Mouse (Mus musculus) embryo, embryonic 10 days (tissue): ENCODE results near the gene Iglon5.

Experiments used
- DNase-seq: peaks from one replicate; pipeline ENCODE4 v3.0.0-alpha.2; 2015; ENCODE audit warnings: low spot score

Iglon5 gene

GRCm38 (mm10) chr7:43427406-43427805 is 62.5 kb downstream of the Iglon5 start, which contains the start of gene Lim2:
TSS of gene Lim2 (plus strand) at chr7:43427670.
- DNase-seq: no peak

- no peak for DNase-seq
Measured at GRCm38 (mm10) chr7:43423991-43424625, 65.8 kb downstream of the Iglon5 start.

- DNase-seq: peak; percentile 87
Measured at GRCm38 (mm10) chr7:43422995-43423617, 66.8 kb downstream of the Iglon5 start.
